Mouse (Mus musculus): ENCODE results near the gene Cfap45. TPM values are rescaled to one million over a fixed set of nuclear protein-coding genes. Genes with fewer than 3 reads are reported as not detected.
A peak's percentile ranks its signal among the peaks of the same experiment; 100 is the strongest.

Gene Cfap45
- 1 to 10 TPM; 3.7 to 4.5 TPM for total RNA-seq (2021)

GRCm38 (mm10) chr1:172520576-172521440 is at the start of gene Cfap45:
TSS of gene Cfap45 (plus strand) at chr1:172520801.
- DNase-seq (ENCODE audit: low spot score in 2 of 2), result peak; percentile 79 to 88
- intact Hi-C loops (cut with DNase I), result loop anchor here (10.0 kb wide), 1 partner anchor 804 kb away; no protein-coding TSS in a partner anchor

- intact Hi-C loops (cut with DNase I), result no loop called here
- DNase-seq (ENCODE audit: low spot score in 2 of 2), result no peak
Observed at GRCm38 (mm10) chr1:172472909-172473308, 47.7 kb upstream of the Cfap45 start.

DNA sequence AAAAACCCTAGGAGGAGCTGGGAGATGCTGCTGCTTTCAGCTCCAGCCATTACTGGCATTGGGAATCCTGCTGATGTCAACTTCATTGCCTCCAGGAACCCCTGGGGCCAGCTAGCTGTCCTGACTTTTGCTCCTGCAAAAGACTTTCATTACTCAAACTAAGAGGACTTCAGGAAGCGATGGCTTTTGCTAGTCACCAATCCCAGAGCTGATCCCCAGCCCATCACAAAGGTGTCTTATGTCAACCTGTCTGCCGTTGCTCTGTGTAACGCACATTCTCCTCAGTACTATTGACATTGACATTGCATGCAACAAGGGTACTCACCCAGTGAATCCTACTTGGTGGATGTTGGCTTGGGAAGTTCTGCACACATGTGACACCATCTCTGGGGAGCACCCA is 46.4 kb upstream of the Cfap45 start:
- DNase-seq (ENCODE audit: low spot score in 2 of 2), result no peak
- intact Hi-C loops (cut with DNase I), result no loop called here

GRCm38 (mm10) chr1:172475054-172475741 is 45.4 kb upstream of the Cfap45 start, which contains the start of gene Slamf9:
TSS of gene Slamf9 (plus strand) at chr1:172475358.
- intact Hi-C loops (cut with DNase I), result no loop called here
- DNase-seq (ENCODE audit: low spot score in 2 of 2), result no peak

- no peak for DNase-seq (ENCODE audit: low spot score in 2 of 2)
- intact Hi-C loops (cut with DNase I), result no loop called here
Observed at GRCm38 (mm10) chr1:172478020-172478419, 42.6 kb upstream of the Cfap45 start.

GRCm38 (mm10) chr1:172480376-172480775 is 40.2 kb upstream of the Cfap45 start:
- DNase-seq (ENCODE audit: low spot score in 2 of 2), result no peak
- intact Hi-C loops (cut with DNase I), result no loop called here

DNA sequence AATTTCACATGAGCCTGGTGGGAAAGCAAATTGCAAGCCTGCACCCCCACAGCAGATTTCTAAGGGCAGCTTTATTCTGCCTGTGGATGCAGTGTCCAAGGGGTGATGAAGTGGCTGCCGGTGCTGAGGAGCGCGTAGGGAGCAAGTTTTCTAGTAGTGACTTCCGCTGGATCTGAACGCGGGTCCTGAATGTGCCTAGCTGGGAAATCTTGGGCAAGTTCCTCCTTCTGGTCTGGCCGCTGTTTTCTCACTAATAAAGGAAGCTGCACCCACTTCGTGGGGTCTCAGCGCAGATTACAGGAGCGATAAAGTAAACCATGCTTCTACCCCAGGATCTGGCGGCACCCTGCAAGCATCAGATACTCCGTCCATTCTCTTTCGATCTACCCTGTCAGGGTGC is 39.5 kb upstream of the Cfap45 start:
- DNase-seq (ENCODE audit: low spot score in 2 of 2), result no peak
- intact Hi-C loops (cut with DNase I), result no loop called here

GRCm38 (mm10) chr1:172481540-172482280 is 38.9 kb upstream of the Cfap45 start, which contains the start of gene Igsf9:
TSS of gene Igsf9 (plus strand) at chr1:172481788.
- intact Hi-C loops (cut with DNase I), result no loop called here
- DNase-seq (ENCODE audit: low spot score in 2 of 2), result peak; percentile 90 to 96

DNA sequence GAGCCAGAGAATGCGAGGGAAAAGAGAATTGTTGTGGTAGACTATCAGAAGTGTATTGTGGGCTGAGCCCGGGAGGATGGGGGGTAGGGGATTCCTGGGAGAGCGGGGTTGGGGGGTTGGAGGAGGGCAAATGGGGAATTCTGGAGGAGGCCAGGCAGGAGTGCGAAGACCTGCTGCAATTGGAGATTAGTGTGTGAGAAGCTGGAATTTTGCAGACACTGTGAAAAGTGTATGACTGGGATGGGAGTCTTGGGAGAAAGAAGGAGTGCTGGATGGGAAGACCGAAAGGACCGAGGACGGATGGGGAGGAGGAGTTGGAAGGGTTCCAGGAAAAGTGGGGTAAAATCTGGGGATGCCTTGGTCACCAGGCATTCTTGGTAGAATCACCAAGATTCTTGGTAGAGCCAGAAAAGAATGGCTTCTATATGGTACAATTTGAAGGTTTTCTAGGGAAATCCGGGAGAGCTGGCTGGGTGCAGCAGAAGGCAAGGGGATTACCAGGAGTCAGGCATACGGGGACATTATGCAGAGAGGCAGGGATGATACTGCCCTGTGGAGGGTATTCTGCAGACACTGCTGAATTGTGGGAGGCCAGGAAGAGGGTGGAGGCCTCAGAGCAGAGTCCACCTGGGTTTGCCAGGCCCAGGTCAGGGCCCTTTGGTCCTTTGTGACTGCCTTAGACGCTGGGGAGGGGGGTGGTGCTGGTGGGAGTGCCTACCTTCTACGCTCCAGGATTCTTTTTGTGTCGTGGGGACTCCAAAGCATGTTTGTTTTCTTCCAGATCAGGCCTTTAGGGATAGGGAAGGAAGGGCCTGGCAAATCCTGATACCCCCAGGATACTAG is 37.9 kb upstream of the Cfap45 start:
- DNase-seq (ENCODE audit: low spot score in 2 of 2), result no peak
- intact Hi-C loops (cut with DNase I), result no loop called here

- no peak for DNase-seq (ENCODE audit: low spot score in 2 of 2)
Observed at GRCm38 (mm10) chr1:172483361-172483660, 37.3 kb upstream of the Cfap45 start.

GRCm38 (mm10) chr1:172484236-172484635 is 36.4 kb upstream of the Cfap45 start:
- no peak for DNase-seq (ENCODE audit: low spot score in 2 of 2)

More at GRCm38 (mm10) chr1:172483361-172483660, 37.3 kb upstream of the Cfap45 start:
- intact Hi-C loops (cut with DNase I), result no loop called here

DNA sequence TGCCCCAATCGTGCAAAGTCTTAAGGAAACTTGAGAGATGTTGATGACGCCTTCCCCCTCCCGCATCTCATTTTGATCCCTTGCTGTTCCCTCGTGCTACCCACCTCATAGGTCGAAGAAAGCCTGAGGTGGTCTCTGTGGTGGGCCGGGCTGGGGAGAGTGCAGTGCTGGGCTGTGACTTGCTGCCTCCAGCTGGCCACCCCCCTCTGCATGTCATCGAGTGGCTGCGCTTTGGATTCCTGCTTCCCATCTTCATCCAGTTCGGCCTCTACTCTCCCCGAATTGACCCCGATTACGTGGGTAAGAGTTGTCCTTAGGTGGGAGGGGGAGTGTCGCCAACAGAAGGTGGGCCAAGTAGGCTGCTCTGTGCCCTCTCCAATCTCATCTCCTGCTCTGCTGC is 35.9 kb upstream of the Cfap45 start:
- intact Hi-C loops (cut with DNase I), result no loop called here
- DNase-seq (ENCODE audit: low spot score in 2 of 2), result no peak

More at GRCm38 (mm10) chr1:172484236-172484635, 36.4 kb upstream of the Cfap45 start:
- intact Hi-C loops (cut with DNase I), result no loop called here

GRCm38 (mm10) chr1:172485821-172486220 is 34.8 kb upstream of the Cfap45 start:
- intact Hi-C loops (cut with DNase I), result no loop called here
- DNase-seq (ENCODE audit: low spot score in 2 of 2), result no peak

DNA sequence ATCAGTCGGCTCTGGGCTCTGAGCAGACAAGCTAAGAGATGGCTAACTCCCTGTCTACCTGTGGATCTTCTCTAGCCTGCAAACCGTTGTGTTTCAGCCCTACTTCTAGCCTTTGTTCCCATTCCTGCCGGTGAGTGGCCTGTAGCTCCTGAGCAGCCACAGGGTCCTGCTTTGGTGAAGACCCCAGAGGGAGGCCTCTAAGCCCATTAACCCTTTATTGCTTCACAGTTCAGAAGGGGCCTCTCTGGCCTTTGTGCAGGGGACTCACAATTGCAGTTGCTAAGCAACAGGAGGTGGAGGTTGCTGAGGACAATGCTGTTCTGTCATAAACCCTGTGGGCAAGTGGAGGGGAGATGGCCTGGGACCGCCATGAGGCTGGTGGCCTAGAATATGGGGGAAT is 34.4 kb upstream of the Cfap45 start:
- no peak for DNase-seq (ENCODE audit: low spot score in 2 of 2)
- intact Hi-C loops (cut with DNase I), result no loop called here

GRCm38 (mm10) chr1:172486651-172487050 is 34.0 kb upstream of the Cfap45 start:
- intact Hi-C loops (cut with DNase I), result no loop called here
- DNase-seq (ENCODE audit: low spot score in 2 of 2), result no peak

GRCm38 (mm10) chr1:172487859-172488258 is 32.7 kb upstream of the Cfap45 start:
- intact Hi-C loops (cut with DNase I), result no loop called here
- peak in 1 of 2 experiments; percentile 60 for DNase-seq (ENCODE audit: low spot score in 2 of 2)

DNA sequence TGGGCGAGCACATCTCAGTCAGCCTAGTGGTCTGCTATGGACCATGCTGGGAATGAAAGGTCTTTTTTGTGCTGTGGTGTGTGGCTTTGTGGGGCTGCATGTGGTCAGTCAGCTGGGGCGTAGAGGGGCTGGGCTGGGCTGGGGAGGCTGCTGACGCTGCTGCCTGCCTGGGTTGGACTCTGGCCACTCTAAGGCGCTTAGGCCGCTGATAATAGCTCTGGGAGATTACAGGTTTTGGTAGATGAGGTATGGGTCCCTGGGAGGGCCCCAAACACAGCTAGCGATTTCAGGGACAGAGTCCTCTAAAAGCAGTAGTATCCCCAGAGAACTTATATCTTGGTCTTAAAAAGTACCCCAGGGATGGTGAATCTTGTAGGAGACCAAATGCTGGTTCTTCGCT is 31.8 kb upstream of the Cfap45 start:
- intact Hi-C loops (cut with DNase I), result no loop called here
- DNase-seq (ENCODE audit: low spot score in 2 of 2), result no peak

DNA sequence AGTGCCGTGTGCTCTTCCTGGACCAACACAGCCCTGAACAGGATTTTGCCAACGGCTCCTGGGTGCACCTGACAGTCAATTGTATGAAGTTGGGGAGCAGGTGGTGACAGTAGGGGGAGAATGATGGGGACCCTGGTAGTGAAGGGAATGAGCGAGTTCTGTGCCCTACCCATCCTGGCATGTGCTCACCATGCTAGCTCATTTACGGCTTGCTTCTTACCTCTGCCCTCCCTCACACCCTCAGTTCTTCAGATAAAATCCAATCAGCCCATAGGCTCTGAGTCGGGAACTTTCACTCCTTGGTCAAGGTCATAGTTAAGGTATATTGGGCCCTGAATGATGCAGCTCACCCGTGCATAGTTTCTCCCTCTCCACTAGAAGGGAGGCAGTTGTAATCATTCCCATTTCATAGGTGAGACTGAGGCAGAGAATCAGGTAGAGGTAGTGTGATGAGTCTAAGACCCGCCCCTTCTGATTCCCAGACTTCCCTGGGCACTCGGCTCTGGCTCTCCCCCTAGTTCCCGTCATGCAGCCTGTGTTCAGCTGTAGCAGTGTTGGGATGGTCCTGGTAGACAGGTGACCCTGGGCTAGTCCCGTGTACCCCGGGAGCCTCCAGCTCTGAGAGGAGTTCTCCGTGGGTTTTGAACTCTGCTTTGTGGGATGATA is 30.9 kb upstream of the Cfap45 start:
- DNase-seq (ENCODE audit: low spot score in 2 of 2), result no peak
- intact Hi-C loops (cut with DNase I), result loop anchor here (1.0 kb wide), 1 partner anchor 77 kb away; no protein-coding TSS in a partner anchor

- peak; percentile 86 to 89 for DNase-seq (ENCODE audit: low spot score in 2 of 2)
- intact Hi-C loops (cut with DNase I), result loop anchor here (1.0 kb wide), 1 partner anchor 78 kb away; no protein-coding TSS in a partner anchor
Observed at GRCm38 (mm10) chr1:172490261-172490661, 30.3 kb upstream of the Cfap45 start.
